Mouse (Mus musculus) embryonic facial prominence, embryonic 11.5 days (tissue): ENCODE measurements around the gene Rai1. TPM values are rescaled to one million over a fixed set of nuclear protein-coding genes. Genes with fewer than 3 reads are reported as not detected.
A peak's percentile ranks its signal among the peaks of the same experiment; 100 is the strongest.

Source experiments
- ATAC-seq: fragments of 200-750 bp; cut with Nextera tagmentation; replicated peaks from 2 replicates; pipeline ENCODE4 v1.8.0; 2017; ENCODE audit warnings: low read depth; ENCODE audit not compliant: insufficient number of reproducible peaks, low FRiP score, low TSS enrichment
- DNase-seq: peaks from one replicate; pipeline ENCODE4 v3.0.0-alpha.2; 2015; ENCODE audit warnings: low spot score
- H3K27ac ChIP-seq: fragments of 300-500 bp; sonication (generic); replicated peaks from 2 replicates; pipeline ENCODE4 v1.5.1; 2014; ENCODE audit warnings: mild to moderate bottlenecking, low read depth, low read length, control low read depth
- H3K27me3 ChIP-seq: fragments of 300-500 bp; sonication (generic); 2 replicates; pipeline ENCODE4 v1.6.1; 2014; ENCODE audit warnings: mild to moderate bottlenecking, low read length, moderate library complexity, mixed read lengths; ENCODE audit not compliant: control insufficient read depth, insufficient read depth
- H3K36me3 ChIP-seq: fragments of 300-500 bp; sonication (generic); replicated peaks from 2 replicates; pipeline ENCODE4 v1.6.1; 2014; ENCODE audit warnings: low read depth, mild to moderate bottlenecking, low read length, moderate library complexity, mixed read lengths; ENCODE audit not compliant: control insufficient read depth, insufficient read depth
- H3K4me1 ChIP-seq: fragments of 300-500 bp; sonication (generic); 2 replicates; pipeline ENCODE4 v1.6.1; 2014; ENCODE audit warnings: low read length, mixed read lengths; ENCODE audit not compliant: control insufficient read depth, insufficient read depth
- H3K4me2 ChIP-seq: fragments of 300-500 bp; sonication (generic); 2 replicates; pipeline ENCODE4 v1.6.1; 2014; ENCODE audit warnings: low read depth, mild to moderate bottlenecking, control low read depth, low read length, moderate library complexity
- H3K4me3 ChIP-seq: fragments of 300-500 bp; sonication (generic); 2 replicates; pipeline ENCODE4 v1.5.1; 2014; ENCODE audit warnings: low read depth, low read length, control low read depth
- H3K9ac ChIP-seq: fragments of 300-500 bp; sonication (generic); replicated peaks from 2 replicates; pipeline ENCODE4 v1.6.1; 2014; ENCODE audit warnings: mild to moderate bottlenecking, control low read depth, low read length
- H3K9me3 ChIP-seq: fragments of 300-500 bp; sonication (generic); replicated peaks from 2 replicates; pipeline ENCODE4 v1.6.1; 2016; ENCODE audit warnings: mild to moderate bottlenecking, low read length, inconsistent platforms, mixed read lengths; ENCODE audit not compliant: control insufficient read depth
- WGBS: fragments of 180-500 bp; shearing (Covaris S2); extraction: QIAGEN DNeasy Blood & Tissue Kit; methylation state at CpG from one replicate; pipeline ENCODE4 v1.1.7; 2014; 5-methylcytosine and 5-hydroxymethylcytosine counted together
- polyA plus RNA-seq: library from polyadenylated mRNA; unstranded; fragments of >200 nt; fragmentation: Nextera tagmentation; extraction: Ambion mirVana; gene quantifications from 2 replicates; pipeline ENCODE4 v1.2.1, GENCODE M21; 2014

Rai1 gene
- polyA plus RNA-seq, 1 experiment from 2014 or later: 21.0 TPM

GRCm38 (mm10) chr11:60210305-60210724 lies 105.5 kb downstream of the Rai1 start:
- H3K27ac ChIP-seq: peak overlapping the region; percentile 70
- H3K27me3 ChIP-seq: no peaks in the 10 kb centered on the region
- under 1% methylated on average over 47 of the region's 47 CpGs for WGBS
- peak overlapping the region; percentile 56 for H3K9ac ChIP-seq
- DNase-seq (peak; percentile 97), ATAC-seq (peak; percentile 73)
- H3K36me3 ChIP-seq: no peaks in the 10 kb centered on the region; the same call in 1 of the 2 replicates
- peak overlapping the region; percentile 81 for H3K4me2 ChIP-seq
- peak overlapping the region; percentile 38 for H3K4me3 ChIP-seq
- peaks cover 13% of the 10 kb centered on the region for H3K4me1 ChIP-seq
- no peaks in the 10 kb centered on the region for H3K9me3 ChIP-seq

GRCm38 (mm10) chr11:60211152-60211551 lies 106.3 kb downstream of the Rai1 start:
- H3K4me3 ChIP-seq: no peak overlapping the region
- H3K9me3 ChIP-seq: no peaks in the 10 kb centered on the region
- no peak overlapping the region for H3K4me2 ChIP-seq
- H3K27me3 ChIP-seq: no peaks in the 10 kb centered on the region
- no peaks in the 10 kb centered on the region for H3K36me3 ChIP-seq
- ATAC-seq (no peak), DNase-seq (no peak)
- H3K9ac ChIP-seq: no peak overlapping the region; the same call in 1 of the 2 replicates
- peak overlapping the region; percentile 70; the same call in 1 of the 2 replicates for H3K27ac ChIP-seq
- peaks cover 13% of the 10 kb centered on the region for H3K4me1 ChIP-seq
- WGBS: 60% methylated on average over 3 of the region's 3 CpGs

DNA sequence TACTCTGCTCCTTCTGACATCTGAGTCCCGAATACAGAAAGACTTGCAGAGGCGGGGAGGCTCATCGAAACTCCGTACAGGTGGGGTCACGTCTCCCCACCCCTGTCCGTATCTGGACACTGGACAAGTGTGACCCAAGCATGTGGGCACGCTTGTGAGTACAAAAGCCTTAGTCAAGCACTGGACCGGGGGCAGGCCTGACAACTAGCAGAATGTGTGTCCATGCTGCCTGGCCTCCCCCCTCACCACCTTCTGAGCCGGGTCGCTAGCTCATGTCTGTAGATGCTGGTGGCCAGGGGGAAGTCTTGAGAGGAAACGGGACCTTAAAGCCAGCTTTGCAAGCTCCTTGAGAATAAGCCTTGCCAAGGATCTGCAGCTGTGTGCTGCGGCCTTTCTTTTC lies 106.9 kb downstream of the Rai1 start:
- Histone ChIP-seq H3K36me3 (no peaks in the 10 kb centered on the region; the same call in 1 of the 2 replicates), H3K9me3 (no peaks in the 10 kb centered on the region), H3K27ac (no peak overlapping the region), H3K27me3 (no peaks in the 10 kb centered on the region), H3K9ac (no peak overlapping the region), H3K4me2 (no peak overlapping the region), H3K4me1 (peaks cover 13% of the 10 kb centered on the region), H3K4me3 (no peak overlapping the region)
- ATAC-seq (no peak), DNase-seq (no peak)
- WGBS: 39% methylated on average over 12 of the region's 12 CpGs

- no peaks in the 10 kb centered on the region for H3K27me3 ChIP-seq
- DNase-seq (no peak), ATAC-seq (no peak)
- no peak overlapping the region for H3K27ac ChIP-seq
- no peak overlapping the region for H3K4me3 ChIP-seq
- no peak overlapping the region for H3K4me2 ChIP-seq
- H3K4me1 ChIP-seq: peaks cover 13% of the 10 kb centered on the region
- 60% methylated on average over 6 of the region's 6 CpGs for WGBS
- H3K36me3 ChIP-seq: no peaks in the 10 kb centered on the region; the same call in 1 of the 2 replicates
- H3K9me3 ChIP-seq: no peaks in the 10 kb centered on the region
- H3K9ac ChIP-seq: no peak overlapping the region
These were observed 108.5 kb downstream of the Rai1 start for GRCm38 (mm10) chr11:60213266-60213665.

DNA sequence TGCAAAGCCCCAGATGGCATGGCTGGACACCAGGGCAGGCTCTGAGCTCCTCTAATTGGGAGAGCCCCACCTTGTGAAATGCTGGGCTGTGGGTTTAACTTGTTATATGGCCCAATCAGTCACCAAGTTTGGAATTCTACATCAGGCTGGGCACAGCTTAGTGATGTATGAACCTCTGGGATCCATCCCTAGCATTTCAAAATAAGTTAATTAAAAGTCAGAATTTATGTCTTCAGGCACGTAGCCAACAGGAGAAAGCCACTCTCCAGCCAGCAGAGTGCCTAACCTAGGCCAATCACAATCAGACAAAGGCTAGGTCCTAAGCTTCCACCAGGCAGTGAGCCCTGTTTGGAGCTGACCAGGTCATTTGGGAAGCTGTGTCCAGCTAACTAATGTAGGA lies 111.9 kb downstream of the Rai1 start:
- Histone ChIP-seq H3K4me1 (no peaks in the 10 kb centered on the region; the same call in 1 of the 2 replicates), H3K27ac (no peak overlapping the region), H3K9me3 (no peaks in the 10 kb centered on the region), H3K36me3 (no peaks in the 10 kb centered on the region; the same call in 1 of the 2 replicates), H3K4me2 (no peak overlapping the region), H3K4me3 (no peak overlapping the region), H3K9ac (no peak overlapping the region), H3K27me3 (no peaks in the 10 kb centered on the region)
- WGBS: 97% methylated on average over 1 of the region's 1 CpGs
- ATAC-seq (no peak), DNase-seq (no peak)

- H3K4me1 ChIP-seq: no peaks in the 10 kb centered on the region; the same call in 1 of the 2 replicates
- no peaks in the 10 kb centered on the region for H3K9me3 ChIP-seq
- H3K27ac ChIP-seq: no peak overlapping the region
- ATAC-seq (no peak), DNase-seq (no peak)
- H3K9ac ChIP-seq: no peak overlapping the region
- H3K27me3 ChIP-seq: no peaks in the 10 kb centered on the region
- H3K36me3 ChIP-seq: no peaks in the 10 kb centered on the region; the same call in 1 of the 2 replicates
- 92% methylated on average over 7 of the region's 7 CpGs for WGBS
- no peak overlapping the region for H3K4me2 ChIP-seq
- no peak overlapping the region for H3K4me3 ChIP-seq
These were observed 112.7 kb downstream of the Rai1 start for GRCm38 (mm10) chr11:60217467-60217866.

DNA sequence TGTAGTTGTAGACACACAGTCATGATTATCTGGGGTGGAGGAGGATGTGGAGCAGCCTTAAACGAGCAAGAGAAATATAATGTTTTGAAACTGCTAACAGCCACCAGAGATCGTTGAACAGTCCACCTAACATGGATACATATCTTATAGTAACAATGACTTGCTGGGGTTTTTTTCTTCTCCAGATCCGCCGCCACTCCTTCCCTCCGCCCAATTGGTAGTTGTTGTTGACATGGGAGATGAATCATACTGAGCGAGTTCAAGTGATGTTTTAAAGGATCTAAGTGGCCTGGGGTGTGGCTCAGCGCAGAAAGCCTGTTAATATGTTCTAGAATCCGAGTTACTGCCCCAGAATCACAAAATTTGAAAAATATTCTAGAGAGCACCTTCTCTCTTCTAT lies 114.8 kb downstream of the Rai1 start:
- Histone ChIP-seq H3K4me2 (peak overlapping the region; percentile 75), H3K27me3 (no peaks in the 10 kb centered on the region), H3K9me3 (no peaks in the 10 kb centered on the region), H3K4me1 (peaks cover 3% of the 10 kb centered on the region; the same call in 1 of the 2 replicates), H3K9ac (peak overlapping the region; percentile 78), H3K4me3 (peak overlapping the region; percentile 54), H3K36me3 (no peaks in the 10 kb centered on the region; the same call in 1 of the 2 replicates), H3K27ac (peak overlapping the region; percentile 42; the same call in 1 of the 2 replicates)
- ATAC-seq (no peak), DNase-seq (no peak)
- WGBS: 52% methylated on average over 8 of the region's 8 CpGs

DNA sequence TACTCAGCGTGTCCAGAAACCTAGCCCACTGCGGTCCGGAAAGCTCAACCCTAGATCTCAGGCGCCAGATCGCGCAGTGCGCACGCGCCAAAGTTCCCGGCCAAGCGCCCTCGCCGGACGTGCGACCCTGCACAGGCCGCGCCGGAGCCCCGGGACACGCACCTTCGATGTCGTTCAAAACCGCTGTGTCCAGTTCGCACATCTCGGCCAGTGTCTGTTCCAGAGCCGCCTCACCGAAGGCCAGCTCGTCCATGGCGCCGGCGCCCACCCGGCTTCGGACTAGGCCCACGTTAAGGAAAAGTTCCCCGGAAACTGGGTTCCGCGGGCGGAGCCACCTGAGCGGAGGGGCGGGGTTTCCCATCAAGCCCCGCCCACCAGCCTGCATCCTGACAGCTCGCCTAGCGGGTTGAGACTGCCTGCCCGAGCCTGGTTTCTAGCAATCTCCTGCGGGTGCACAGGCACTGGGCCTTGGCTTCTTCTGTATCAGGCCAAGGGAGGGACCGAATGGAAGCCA lies 115.5 kb downstream of the Rai1 start:
- no peaks in the 10 kb centered on the region for H3K9me3 ChIP-seq
- WGBS: under 1% methylated on average over 46 of the region's 46 CpGs
- ATAC-seq (peak; percentile 60), DNase-seq (peak; percentile 96)
- no peaks in the 10 kb centered on the region; the same call in 1 of the 2 replicates for H3K36me3 ChIP-seq
- H3K4me3 ChIP-seq: peak overlapping the region; percentile 54
- H3K4me1 ChIP-seq: peaks cover 3% of the 10 kb centered on the region; the same call in 1 of the 2 replicates
- H3K9ac ChIP-seq: peak overlapping the region; percentile 78
- H3K27ac ChIP-seq: peak overlapping the region; percentile 42
- H3K27me3 ChIP-seq: no peaks in the 10 kb centered on the region
- peak overlapping the region; percentile 75 for H3K4me2 ChIP-seq
